Mouse (Mus musculus) forebrain, embryonic 14.5 days (tissue): ENCODE results near the gene Sdhb. TPM values are rescaled to one million over a fixed set of nuclear protein-coding genes. Genes with fewer than 3 reads are reported as not detected.

Experiments used
- ATAC-seq: fragments of 200-750 bp; cut with Nextera tagmentation; 2 replicates; pipeline ENCODE4 v1.8.0; 2017; ENCODE audit warnings: mild to moderate bottlenecking, moderate library complexity
- DNase-seq: peaks from one replicate; pipeline ENCODE4 v3.0.0-alpha.2; 2015; ENCODE audit warnings: low spot score
- H3K27ac ChIP-seq: fragments of 300-500 bp; sonication (generic); 2 replicates; pipeline ENCODE4 v1.5.1; 2014; ENCODE audit warnings: low read depth, mild to moderate bottlenecking, control low read depth, low read length, moderate library complexity
- H3K27me3 ChIP-seq: fragments of 300-500 bp; sonication (generic); replicated peaks from 2 replicates; pipeline ENCODE4 v1.6.1; 2014; ENCODE audit warnings: low read length, control low read depth, mixed read lengths; ENCODE audit not compliant: control insufficient read depth, insufficient read depth
- H3K36me3 ChIP-seq: fragments of 300-500 bp; sonication (generic); 2 replicates; pipeline ENCODE4 v1.6.1; 2014; ENCODE audit warnings: low read length, control low read depth; ENCODE audit not compliant: control insufficient read depth, insufficient read depth
- H3K4me1 ChIP-seq: fragments of 300-500 bp; sonication (generic); 2 replicates; pipeline ENCODE4 v1.6.1; 2014; ENCODE audit warnings: antibody characterized with exemption, low read length, control low read depth; ENCODE audit not compliant: control insufficient read depth, insufficient read depth
- H3K4me2 ChIP-seq: fragments of 300-500 bp; sonication (generic); 2 replicates; pipeline ENCODE4 v1.6.1; 2014; ENCODE audit warnings: mild to moderate bottlenecking, control low read depth, low read length
- H3K4me3 ChIP-seq: fragments of 300-500 bp; sonication (generic); 2 replicates; pipeline ENCODE4 v1.5.1; 2014; ENCODE audit warnings: low read depth, low read length, control low read depth
- H3K9ac ChIP-seq: fragments of 300-500 bp; sonication (generic); 2 replicates; pipeline ENCODE4 v1.6.1; 2014; ENCODE audit warnings: mild to moderate bottlenecking, low read length, control low read depth, moderate library complexity
- H3K9me3 ChIP-seq: fragments of 300-500 bp; sonication (generic); replicated peaks from 2 replicates; pipeline ENCODE4 v1.6.1; 2016; ENCODE audit warnings: low read length, control low read depth, mixed read lengths; ENCODE audit not compliant: control insufficient read depth
- WGBS: fragments of 180-500 bp; shearing (Covaris S2); extraction: QIAGEN DNeasy Blood & Tissue Kit; methylation state at CpG from one replicate; pipeline ENCODE4 v1.1.7; 2014; 5-methylcytosine and 5-hydroxymethylcytosine counted together
- polyA plus RNA-seq: library from polyadenylated mRNA; unstranded; fragments of >200 nt; fragmentation: Nextera tagmentation; extraction: Ambion mirVana; gene quantifications from 2 replicates; pipeline ENCODE4 v1.2.1, GENCODE M21; 2014

Sdhb gene
- polyA plus RNA-seq, 1 experiment from 2014 or later: 541 TPM

DNA sequence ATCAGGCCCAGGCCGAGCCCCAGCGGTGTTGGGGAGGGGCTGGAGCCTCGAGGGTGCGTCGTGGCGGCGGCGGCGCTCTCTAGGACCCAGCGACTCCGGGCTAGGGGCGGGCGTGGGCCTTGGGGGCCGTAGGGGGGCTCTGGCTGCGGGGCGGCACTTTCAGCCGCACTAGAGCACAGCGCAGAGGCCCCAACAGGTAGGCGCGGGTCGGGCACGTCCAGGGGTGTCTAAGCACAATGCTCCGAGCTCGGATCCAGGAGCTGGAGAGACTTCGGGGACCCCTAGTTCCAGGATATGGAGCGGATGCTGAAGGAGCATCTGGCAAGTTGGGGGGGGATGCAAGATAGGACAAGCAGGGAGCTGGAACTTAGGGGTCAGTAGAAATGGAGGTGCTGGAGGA is 49.5 kb downstream of the Sdhb start:
- Histone ChIP-seq H3K4me1 (peaks cover 20% of the 10 kb centered on the region), H3K4me3 (peak overlapping the region; percentile 86), H3K27ac (peak overlapping the region; percentile 89), H3K9ac (peak overlapping the region; percentile 97), H3K9me3 (no peaks in the 10 kb centered on the region), H3K27me3 (no peaks in the 10 kb centered on the region), H3K36me3 (peaks cover 51% of the 10 kb centered on the region), H3K4me2 (peak overlapping the region; percentile 75)
- WGBS: under 1% methylated on average over 26 of the region's 26 CpGs
- peak; percentile 87 for ATAC-seq
- peak; percentile 82 for DNase-seq

DNA sequence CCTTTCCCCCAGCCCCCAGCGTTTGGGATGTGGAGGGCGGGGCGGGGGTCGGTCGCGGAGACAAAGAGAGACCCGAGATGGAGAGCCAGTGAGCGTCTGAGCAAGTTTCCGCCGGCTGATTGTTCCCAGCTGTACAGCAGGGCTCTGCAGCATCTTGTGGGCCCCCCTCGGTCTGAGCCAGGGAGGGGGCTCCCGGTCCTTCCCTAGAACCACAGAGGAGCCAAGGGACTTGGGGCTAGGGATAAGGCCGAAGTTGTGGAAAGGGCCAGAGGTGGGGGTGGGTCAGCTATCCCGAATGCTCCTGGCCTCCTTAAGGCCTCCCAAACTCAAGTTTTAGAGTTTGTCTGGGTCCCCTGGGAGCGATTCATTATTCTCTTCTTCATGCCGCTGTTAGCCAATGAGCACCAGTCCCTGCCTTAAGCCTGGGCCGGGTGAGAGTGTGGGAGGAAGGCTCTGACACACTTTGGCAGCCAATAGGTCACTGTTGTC is 50.0 kb downstream of the Sdhb start:
- Histone ChIP-seq H3K27me3 (no peaks in the 10 kb centered on the region), H3K9ac (peak overlapping the region; percentile 97), H3K27ac (peak overlapping the region; percentile 89), H3K9me3 (no peaks in the 10 kb centered on the region), H3K4me1 (peaks cover 20% of the 10 kb centered on the region), H3K4me3 (peak overlapping the region; percentile 86), H3K36me3 (peaks cover 51% of the 10 kb centered on the region), H3K4me2 (peak overlapping the region; percentile 75)
- ATAC-seq (peak; percentile 38), DNase-seq (peak; percentile 54)
- under 1% methylated on average over 17 of the region's 17 CpGs for WGBS

DNA sequence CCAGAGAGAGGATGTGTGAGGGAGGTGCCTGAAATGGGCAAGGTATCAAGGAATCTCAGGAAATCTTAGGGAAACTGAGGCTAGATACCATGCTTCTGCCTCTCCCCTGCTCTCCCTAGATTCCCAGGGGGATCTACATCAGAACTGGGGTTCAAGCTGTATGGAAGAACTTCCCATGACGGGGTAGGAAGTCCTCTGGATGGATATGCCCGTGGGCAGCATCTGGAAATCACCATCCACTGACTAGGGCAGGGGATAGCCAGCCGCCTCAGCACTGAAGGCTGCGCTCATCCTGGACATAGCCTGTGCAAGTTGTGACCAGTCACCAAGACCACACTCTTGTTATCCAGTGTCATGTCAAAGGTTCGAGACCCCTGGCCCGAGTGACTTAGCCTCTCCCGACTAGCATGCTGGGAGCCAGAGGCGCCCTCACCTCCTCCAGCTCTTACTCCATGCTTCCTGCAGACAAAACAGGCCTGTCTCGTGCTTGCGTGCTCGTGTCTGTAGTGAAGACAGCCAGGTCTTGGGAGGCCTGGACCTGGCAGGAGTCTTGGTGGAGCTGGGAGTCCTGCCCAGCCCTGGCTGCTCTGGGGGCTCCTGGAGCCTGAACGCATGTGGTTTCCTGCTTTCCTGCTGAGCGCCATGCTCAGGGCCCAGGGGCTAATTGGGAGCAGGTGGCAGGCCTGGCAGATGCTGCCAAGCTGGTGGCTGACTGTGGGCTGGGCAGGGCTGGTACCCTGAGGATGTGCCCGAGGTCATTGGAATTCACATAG is 50.7 kb downstream of the Sdhb start:
- peaks cover 51% of the 10 kb centered on the region for H3K36me3 ChIP-seq
- peak overlapping the region; percentile 86 for H3K4me3 ChIP-seq
- H3K4me2 ChIP-seq: peak overlapping the region; percentile 75
- DNase-seq (peak; percentile 72), ATAC-seq (peak; percentile 42)
- H3K4me1 ChIP-seq: peaks cover 20% of the 10 kb centered on the region
- H3K9ac ChIP-seq: peak overlapping the region; percentile 97
- H3K27ac ChIP-seq: peak overlapping the region; percentile 89
- H3K9me3 ChIP-seq: no peaks in the 10 kb centered on the region
- no peaks in the 10 kb centered on the region for H3K27me3 ChIP-seq
- 33% methylated on average over 14 of the region's 14 CpGs for WGBS

DNA sequence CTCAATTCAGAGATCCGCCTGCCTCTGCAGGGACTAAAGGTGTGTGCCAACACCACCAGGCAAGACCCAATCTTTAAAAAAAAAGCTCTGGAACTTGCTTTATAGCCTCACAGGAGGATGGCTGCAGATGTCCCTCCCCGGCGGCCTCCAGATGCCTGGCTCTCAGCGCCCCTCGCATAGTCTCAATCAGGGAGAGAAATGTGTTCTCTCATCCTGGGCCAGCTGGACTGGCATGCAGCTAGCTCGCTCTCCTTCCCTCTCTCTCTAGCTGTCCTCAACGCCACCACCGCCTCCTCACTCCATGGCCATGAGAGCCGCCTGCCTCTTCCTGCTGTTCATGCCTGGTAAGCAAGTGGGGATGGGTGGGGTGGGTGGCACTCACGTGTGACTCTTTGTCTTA is 51.6 kb downstream of the Sdhb start:
- peaks cover 50% of the 10 kb centered on the region for H3K36me3 ChIP-seq
- ATAC-seq: no peak
- peak overlapping the region; percentile 86; the same call in 1 of the 2 replicates for H3K4me3 ChIP-seq

DNA sequence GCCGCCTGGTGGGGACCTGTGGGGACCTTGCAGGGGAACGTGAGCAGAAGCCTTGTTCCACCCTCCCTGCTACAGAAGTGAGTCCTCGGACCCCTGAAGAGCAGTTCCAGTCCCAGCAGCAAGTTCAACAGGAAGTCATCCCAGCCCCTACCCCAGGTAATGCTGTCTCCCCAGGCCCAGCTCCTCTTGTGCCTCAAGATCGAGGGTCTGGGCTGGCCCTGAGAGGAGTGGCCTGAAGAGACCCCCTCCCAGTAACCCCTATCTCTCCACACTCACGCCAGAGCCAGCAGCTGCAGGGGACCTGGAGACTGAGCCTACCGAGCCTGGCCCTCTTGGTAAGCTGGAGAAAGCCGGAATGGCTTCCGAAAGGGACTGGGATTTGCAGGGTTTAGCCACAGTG is 53.1 kb downstream of the Sdhb start:
- H3K27ac ChIP-seq: no peak overlapping the region
- H3K27me3 ChIP-seq: no peaks in the 10 kb centered on the region
- H3K4me3 ChIP-seq: no peak overlapping the region
- ATAC-seq (no peak), DNase-seq (no peak)
- peaks cover 20% of the 10 kb centered on the region for H3K4me1 ChIP-seq
- no peak overlapping the region for H3K4me2 ChIP-seq
- H3K9me3 ChIP-seq: no peaks in the 10 kb centered on the region
- H3K9ac ChIP-seq: peak overlapping the region; percentile 35; the same call in 1 of the 2 replicates
- WGBS: 69% methylated on average over 8 of the region's 8 CpGs
- peaks cover 47% of the 10 kb centered on the region for H3K36me3 ChIP-seq

More for the DNA sequence above, 51.6 kb downstream of the Sdhb start:
- no peaks in the 10 kb centered on the region for H3K9me3 ChIP-seq
- peak overlapping the region; percentile 97 for H3K9ac ChIP-seq
- H3K4me2 ChIP-seq: peak overlapping the region; percentile 75
- peak overlapping the region; percentile 89 for H3K27ac ChIP-seq
- no peaks in the 10 kb centered on the region for H3K27me3 ChIP-seq
- DNase-seq: peak; percentile 54
- peaks cover 20% of the 10 kb centered on the region for H3K4me1 ChIP-seq
- WGBS: 51% methylated on average over 10 of the region's 10 CpGs

DNA sequence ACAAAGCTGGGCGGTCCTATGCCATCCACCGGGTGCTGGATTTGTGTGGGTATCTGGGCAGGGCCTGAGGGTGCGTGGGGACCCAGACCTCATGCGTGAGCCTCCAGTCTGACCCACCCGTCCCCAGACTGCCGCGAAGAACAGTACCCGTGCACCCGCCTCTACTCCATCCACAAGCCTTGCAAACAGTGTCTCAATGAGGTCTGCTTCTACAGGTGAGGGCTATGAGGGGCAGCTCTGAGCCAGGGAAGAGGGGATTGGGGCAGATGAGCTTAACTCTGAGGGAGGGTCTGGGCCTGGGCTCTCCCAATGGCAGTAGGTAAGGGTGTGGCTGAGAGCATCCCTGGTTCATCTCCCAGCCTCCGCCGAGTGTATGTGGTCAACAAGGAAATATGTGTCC is 53.9 kb downstream of the Sdhb start:
- Histone ChIP-seq H3K27ac (no peak overlapping the region), H3K36me3 (peaks cover 53% of the 10 kb centered on the region), H3K4me2 (no peak overlapping the region), H3K4me1 (peaks cover 26% of the 10 kb centered on the region), H3K9ac (no peak overlapping the region), H3K4me3 (no peak overlapping the region), H3K9me3 (no peaks in the 10 kb centered on the region), H3K27me3 (no peaks in the 10 kb centered on the region)
- 92% methylated on average over 11 of the region's 11 CpGs for WGBS
- DNase-seq: no peak
- ATAC-seq: no peak

DNA sequence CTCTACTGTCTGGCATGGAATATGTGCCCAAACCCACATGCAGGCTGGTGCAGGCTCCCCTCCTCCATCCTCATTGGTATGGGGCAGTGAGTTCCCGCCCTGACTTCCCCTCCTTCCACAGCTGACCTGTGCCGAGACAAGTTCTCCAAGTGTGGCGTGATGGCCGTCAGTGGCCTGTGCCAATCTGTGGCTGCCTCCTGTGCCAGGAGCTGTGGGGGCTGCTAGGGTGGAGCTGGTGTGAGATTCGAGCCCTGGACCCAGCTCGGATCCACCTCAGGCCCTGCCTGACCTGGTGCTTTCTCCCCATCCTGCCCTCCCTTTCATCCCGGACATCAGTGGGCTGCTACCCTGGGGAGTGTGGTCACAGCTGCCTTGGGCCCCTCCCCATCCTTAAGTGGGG is 54.4 kb downstream of the Sdhb start:
- H3K4me1 ChIP-seq: peaks cover 26% of the 10 kb centered on the region
- no peak overlapping the region for H3K9ac ChIP-seq
- ATAC-seq (no peak), DNase-seq (no peak)
- H3K27ac ChIP-seq: no peak overlapping the region
- WGBS: 83% methylated on average over 7 of the region's 7 CpGs
- H3K4me3 ChIP-seq: no peak overlapping the region
- H3K9me3 ChIP-seq: no peaks in the 10 kb centered on the region
- H3K4me2 ChIP-seq: no peak overlapping the region
- H3K36me3 ChIP-seq: peaks cover 53% of the 10 kb centered on the region
- H3K27me3 ChIP-seq: no peaks in the 10 kb centered on the region

DNA sequence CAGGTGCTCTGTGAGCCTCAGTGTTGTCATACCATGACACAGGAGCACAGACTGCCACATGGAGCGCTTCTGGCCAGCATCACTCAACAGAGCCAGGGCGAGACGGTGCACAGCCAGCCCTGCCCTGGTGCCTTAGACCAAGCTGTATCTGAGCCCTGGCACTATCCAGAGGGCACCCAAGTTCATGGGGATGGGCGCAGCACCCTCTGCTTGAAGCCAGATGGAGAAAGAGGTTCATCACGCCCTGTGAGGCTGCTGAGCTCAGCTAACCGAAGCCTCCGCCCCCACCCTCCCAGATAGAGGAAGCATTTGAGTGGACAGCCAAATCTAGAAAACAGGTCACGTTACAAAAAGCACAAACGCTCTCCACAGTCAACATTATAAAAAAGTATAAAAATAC is 55.3 kb downstream of the Sdhb start:
- Histone ChIP-seq H3K36me3 (peaks cover 53% of the 10 kb centered on the region), H3K27me3 (no peaks in the 10 kb centered on the region), H3K27ac (peak overlapping the region; percentile 52; the same call in 1 of the 2 replicates), H3K9me3 (no peaks in the 10 kb centered on the region), H3K4me2 (no peak overlapping the region), H3K4me1 (peaks cover 35% of the 10 kb centered on the region), H3K9ac (no peak overlapping the region), H3K4me3 (no peak overlapping the region)
- 89% methylated on average over 9 of the region's 9 CpGs for WGBS
- ATAC-seq (no peak), DNase-seq (no peak)
